Mouse (Mus musculus) olfactory bulb, adult 2 months (tissue): ENCODE data around the gene Pcgf2.

Source experiments
- CTCF ChIP-seq: fragments of 200-500 bp; IDR thresholded peaks from 2 replicates; pipeline ENCODE4 v1.5.1; 2012; ENCODE audit warnings: low read depth, mild to moderate bottlenecking, low read length, moderate library complexity; ENCODE audit not compliant: insufficient read depth
- POLR2A ChIP-seq: fragments of 200-500 bp; IDR thresholded peaks from 2 replicates; pipeline ENCODE4 v1.6.1; 2012; ENCODE audit warnings: mild to moderate bottlenecking, low read depth, low read length, moderate library complexity; ENCODE audit not compliant: insufficient read depth

DNA sequence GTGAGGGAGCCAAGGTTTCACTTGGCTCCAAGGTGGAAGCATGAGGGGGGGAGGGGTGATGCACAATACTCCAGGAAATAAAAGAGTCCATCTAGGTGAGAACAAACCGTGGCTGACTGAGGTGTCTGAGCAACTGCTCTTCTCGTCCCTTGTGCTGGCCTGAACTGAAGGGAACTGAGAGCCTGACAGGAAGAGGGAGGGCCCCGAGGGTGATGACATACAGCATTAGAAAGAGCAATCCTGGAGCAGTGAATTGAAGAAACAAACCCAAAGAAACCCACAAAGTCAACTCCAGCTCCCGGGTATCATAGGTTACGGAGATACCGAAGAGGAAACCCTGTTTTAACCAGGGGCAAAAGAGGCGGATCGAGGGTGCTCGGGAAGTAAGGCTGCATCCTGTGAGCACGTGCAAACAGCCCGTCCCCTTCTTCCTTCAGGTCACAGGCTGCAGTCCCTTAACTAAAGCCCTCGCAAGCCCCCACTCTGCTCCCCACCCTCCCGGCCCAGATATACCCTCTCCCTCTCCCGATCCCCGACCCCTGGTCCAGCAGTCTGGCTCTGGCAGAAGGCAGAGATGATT is 18.1 kb upstream of the Pcgf2 start:
- TF ChIP-seq CTCF (no peak), POLR2A (no peak)
